Mouse (Mus musculus): ENCODE measurements around the gene Ebf1.
"Not testable (repeated sequence)": the region's sequence is repeated elsewhere in the genome, so short reads cannot be mapped to it uniquely, and the experiment has no call there.

Ebf1 gene

DNA sequence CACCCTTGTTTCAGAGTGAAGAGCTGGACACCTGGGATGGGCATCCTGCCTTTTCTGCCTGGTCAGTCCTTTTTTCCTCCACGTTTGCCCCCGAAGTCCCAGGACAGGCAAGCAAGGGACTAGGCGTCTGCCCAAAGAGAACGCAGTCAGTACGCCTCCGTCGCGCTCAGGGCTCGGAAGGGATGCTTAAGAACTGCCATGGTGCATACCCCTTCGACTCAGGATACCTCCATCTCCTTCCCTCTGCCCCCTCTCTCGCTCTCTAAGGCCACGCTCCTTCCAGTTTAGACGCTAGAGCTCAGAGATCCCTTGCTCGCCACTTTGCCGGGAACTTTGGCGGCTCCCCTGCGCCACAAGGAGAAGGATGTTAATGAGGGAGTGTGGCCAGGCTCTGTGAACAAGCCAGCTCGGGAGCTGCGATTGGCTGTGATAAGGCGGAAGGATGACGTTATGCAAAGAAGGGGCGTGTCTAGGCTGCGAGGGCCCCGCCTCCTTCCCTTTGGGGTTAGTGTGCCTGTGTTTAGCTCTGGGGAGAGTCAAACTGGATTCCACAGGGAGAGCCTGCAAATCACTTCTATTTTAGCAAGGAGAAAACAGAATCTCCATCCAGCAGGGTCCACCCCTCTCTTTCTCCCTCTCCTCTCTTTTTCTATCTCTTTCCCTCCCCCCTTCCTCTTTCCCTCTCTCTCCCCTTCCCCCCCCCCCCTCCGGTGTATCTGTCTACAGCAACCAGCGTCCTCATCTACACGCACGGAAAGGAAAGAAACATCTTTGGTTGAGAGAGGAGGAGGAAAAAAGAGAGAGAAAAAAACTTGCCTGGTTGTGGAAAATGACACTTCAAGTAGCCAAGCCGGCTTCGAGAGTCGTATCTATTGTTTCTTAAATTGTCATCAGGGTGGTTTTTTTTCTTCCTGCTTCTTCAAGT, at the start of gene Ebf1:
Ebf1 (plus strand) TSS at position 530 of the 925 bp plus-strand sequence.
- DNase-seq (ENCODE audit: inconsistent ontology term): peak; percentile 95

DNA sequence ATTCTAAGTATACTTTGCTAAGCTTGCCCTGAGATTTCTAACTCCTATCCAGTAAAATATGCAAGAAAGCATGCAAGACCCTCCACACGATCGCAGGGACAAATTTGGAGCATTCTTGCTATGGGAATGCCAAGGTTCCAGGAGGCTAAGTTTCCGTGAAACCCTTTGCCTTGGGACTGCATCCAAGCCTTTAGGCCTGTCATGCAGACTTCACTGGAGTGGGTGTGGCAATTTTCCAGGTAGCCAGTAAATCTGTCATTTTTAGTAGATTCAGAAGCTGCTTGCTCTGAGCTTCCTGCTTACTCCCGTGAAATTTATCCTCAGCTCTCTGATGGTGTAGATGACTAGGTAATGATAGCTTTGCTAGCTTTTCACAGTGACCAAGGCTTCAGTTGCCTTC, 46.8 kb upstream of the Ebf1 start:
- DNase-seq (ENCODE audit: inconsistent ontology term): not testable (repeated sequence)

DNA sequence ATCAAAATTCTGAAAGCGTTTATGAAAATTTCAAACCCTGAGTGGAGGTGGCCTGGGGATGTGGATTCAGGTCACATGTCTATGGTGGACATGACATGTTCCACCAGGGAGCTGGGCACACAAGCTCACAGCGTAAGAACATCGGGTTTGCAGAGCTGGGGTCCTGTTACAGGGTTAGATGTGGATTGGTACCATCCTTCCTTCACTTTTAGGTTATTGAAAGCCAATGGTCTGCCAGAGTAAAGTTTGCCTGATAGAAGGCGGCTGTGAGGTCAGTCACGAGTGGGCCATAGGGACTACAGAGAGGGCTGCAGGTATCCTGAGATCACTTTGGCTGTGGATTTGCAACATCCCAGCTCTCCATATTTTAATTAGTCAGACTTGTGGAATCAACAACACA, 44.3 kb upstream of the Ebf1 start:
- no peak for DNase-seq (ENCODE audit: inconsistent ontology term)

DNA sequence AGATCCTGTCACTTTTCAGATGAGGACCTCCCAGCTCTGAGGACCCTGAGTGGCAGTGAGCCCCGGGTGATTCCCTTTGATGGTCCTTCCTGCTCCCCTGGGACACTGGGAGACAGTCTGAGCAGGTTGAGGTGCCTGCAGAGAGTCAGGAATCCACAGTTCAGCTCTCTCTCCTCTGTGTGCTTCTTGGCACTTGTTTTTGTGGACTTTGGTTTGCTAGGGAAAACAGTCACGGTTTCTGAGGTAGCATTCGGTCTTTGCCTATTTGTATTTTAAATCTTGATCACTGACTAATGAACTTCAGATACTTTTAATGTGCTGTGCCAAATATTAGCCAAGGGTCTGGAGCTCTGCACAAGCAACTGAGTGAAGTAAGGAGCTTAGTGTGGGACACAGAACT, 43.7 kb upstream of the Ebf1 start:
- DNase-seq (ENCODE audit: inconsistent ontology term): no peak

DNA sequence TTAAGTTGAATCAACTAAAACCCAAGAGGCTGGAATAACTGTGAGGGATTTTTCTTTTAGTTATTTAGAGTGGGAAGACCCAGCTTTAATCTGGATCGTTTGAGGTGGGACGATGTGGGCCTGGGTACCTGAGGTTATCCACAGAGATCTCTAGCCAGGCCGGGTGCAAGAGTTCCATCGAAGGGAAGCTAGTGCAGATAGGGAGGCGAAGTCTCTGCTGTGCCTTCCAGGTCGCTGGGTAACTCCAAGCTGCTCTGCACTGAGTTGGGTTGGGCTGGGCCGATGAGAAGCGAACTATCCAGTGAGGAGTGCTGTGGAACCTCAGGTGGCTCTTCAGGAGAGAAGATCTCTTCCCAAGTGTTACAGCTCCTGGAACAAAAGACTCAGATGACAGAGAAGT, 42.7 kb upstream of the Ebf1 start:
- DNase-seq (ENCODE audit: inconsistent ontology term): no peak

GRCm38 (mm10) chr11:44574820-44575219, 42.3 kb upstream of the Ebf1 start:
- DNase-seq (ENCODE audit: inconsistent ontology term): no peak

DNA sequence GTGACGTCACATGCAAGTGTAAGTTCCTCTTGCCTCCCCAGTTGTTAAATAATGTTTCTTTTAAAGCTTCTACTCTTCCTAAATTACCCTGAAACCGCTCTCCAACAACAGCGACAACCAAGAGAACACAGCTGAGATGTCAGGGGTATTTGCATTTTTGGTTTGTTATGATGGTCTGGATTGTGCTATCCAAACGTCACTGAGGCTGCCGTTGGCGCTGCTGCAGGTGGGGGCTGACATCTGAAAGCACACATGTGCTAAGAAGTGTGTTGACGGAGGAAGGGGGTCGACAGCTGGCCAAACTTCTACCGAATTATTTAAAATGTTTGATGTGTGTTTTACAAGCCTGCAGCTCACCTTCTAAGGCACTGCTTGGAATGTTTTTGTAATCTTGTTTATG, 39.2 kb upstream of the Ebf1 start:
- no peak for DNase-seq (ENCODE audit: inconsistent ontology term)

DNA sequence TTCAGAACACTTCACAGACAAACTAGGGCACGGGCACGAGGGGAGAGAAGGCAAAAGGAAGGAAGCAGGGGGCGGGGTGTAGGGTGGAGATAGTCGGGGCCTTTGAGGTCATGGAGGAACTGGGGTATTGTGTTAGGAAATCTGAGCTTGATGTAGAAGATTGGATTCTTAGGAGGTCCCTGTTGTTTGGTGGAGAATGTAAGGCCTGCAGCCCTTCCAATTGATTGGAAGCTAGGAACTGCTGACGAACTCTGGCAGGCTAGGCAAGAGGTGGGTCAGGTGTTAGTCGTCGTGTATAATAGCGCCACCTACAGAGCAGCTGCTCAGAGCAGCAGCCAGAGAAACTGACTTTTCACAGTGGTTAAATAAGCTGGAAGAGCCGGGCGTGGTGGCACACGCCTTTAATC, 35.8 kb upstream of the Ebf1 start:
- DNase-seq (ENCODE audit: inconsistent ontology term): no peak

- DNase-seq (ENCODE audit: inconsistent ontology term): peak; percentile 63
These were observed 30.9 kb upstream of the Ebf1 start for GRCm38 (mm10) chr11:44586047-44586696.

DNA sequence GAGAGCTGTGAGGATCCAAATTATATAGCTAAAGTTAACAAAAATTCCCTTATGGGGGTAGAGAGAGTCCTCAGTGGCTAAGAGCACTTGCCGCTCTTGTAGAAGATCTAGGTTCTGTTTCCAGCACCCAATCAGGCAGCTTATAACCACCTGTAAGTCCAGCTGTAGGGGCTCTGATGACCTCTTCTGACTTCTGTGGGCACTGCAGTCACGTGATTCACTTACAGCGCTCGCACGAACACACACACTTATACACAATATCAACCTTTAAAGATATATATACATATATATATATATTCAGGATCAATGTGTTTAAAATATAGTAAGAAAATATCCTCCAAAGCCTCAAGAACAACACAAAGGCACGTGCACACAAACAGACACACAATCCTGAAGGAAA, 24.1 kb upstream of the Ebf1 start:
- DNase-seq (ENCODE audit: inconsistent ontology term): no peak

- DNase-seq (ENCODE audit: inconsistent ontology term): no peak
These were observed 22.3 kb upstream of the Ebf1 start for GRCm38 (mm10) chr11:44594768-44595167.

DNA sequence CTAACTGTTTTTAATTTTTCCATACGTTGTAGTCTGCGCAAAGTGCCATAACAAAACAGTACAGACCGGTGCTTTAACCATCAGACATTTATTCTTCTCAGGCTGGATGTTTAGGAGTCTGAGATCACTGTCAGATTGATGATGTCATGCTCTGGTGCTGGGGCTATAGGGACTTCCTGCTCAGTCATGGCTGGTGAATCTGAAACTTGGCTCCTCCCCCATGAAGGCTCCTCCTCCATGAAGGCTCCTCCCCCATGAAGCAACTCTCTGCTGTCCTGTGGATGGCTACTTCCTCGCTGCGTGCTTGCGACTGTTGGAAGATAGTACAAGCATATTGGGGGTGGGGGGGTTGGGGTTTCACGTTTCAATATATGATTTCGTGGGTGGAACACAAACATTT, 10.2 kb upstream of the Ebf1 start:
- no peak for DNase-seq (ENCODE audit: inconsistent ontology term)

GRCm38 (mm10) chr11:44608646-44609045, 8.5 kb upstream of the Ebf1 start:
- DNase-seq (ENCODE audit: inconsistent ontology term): no peak

GRCm38 (mm10) chr11:44610971-44611781, 5.9 kb upstream of the Ebf1 start:
- peak; percentile 76 for DNase-seq (ENCODE audit: inconsistent ontology term)

GRCm38 (mm10) chr11:44612156-44612555, 5.0 kb upstream of the Ebf1 start:
- no peak for DNase-seq (ENCODE audit: inconsistent ontology term)

DNA sequence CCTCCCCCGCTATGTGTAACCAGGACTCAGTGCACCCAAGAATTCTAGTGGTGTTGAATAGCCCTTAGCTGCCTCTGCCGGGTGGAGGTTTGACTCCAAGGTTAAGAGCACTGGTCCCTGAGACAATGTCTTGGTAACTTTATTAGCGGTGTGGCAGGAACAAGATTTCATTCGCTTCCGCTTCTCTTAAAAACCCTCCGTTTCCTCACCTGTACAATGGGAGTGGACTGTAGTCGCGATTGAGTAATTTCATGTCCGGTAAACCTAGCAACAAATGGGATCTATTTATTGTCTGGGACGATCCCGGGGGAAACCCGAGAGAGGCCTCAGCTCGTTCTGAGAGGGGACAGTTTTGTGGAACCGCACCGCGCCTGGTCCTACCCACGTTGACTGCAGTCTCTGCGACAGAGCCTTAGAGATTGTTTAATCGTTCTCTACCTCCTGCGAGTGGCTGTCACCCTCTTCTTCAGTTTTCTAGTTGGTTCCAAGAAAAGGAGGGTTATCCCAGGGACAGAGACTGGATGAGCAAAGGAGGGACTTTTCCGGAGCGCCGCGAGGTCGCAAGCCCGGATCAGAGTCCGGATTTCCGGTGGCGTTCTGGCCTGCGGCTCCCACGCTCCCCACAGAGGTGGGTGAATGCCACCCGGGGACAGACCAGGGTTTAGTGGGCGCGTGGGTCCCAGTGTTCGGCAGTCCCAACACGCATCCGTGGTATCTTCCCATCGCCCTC, 4.3 kb upstream of the Ebf1 start:
- peak; percentile 17 for DNase-seq (ENCODE audit: inconsistent ontology term)

- DNase-seq (ENCODE audit: inconsistent ontology term): no peak
These were observed 3.5 kb upstream of the Ebf1 start for GRCm38 (mm10) chr11:44613411-44614180.

- DNase-seq (ENCODE audit: inconsistent ontology term): no peak
These were observed 884 bp upstream of the Ebf1 start for GRCm38 (mm10) chr11:44616078-44616787.

- DNase-seq (ENCODE audit: inconsistent ontology term): peak; percentile 70
These were observed 843 bp downstream of the Ebf1 start for GRCm38 (mm10) chr11:44617734-44618586.
